Mouse (Mus musculus) heart, adult 2 months (tissue): ENCODE data around the gene Canx.

Experiments
- CTCF ChIP-seq: fragments of 200-600 bp; IDR thresholded peaks from 2 replicates; pipeline ENCODE4 v1.8.1; 2022; ENCODE audit warnings: antibody characterized with exemption, mild to moderate bottlenecking, moderate library complexity
- EP300 ChIP-seq: fragments of 200-500 bp; IDR thresholded peaks from 2 replicates; pipeline ENCODE4 v1.6.1; 2011; ENCODE audit warnings: low read depth, low read length, control low read depth; ENCODE audit not compliant: insufficient read depth

GRCm38 (mm10) chr11:50323843-50324242, 1.6 kb downstream of the Canx start:
- TF ChIP-seq CTCF (no peak), EP300 (no peak)
